Mouse (Mus musculus) liver, postnatal 0 days (tissue): Measurements from ENCODE around the gene Dnajb11.

ENCODE experiments used
- CTCF ChIP-seq: sonication (generic); IDR thresholded peaks from 2 replicates; pipeline ENCODE4 v1.5.1; 2016; ENCODE audit warnings: antibody characterized with exemption, low read depth
- EP300 ChIP-seq: IDR thresholded peaks from 2 replicates; pipeline ENCODE4 v1.6.1; 2016; ENCODE audit warnings: antibody characterized with exemption, low read depth, mild to moderate bottlenecking

- TF ChIP-seq EP300 (no peak), CTCF (no peak)
These were observed 54.3 kb downstream of the Dnajb11 start for GRCm38 (mm10) chr16:22911986-22912385.
